Mouse (Mus musculus): Measurements from ENCODE around the gene Casp7.

The Casp7 gene

GRCm38 (mm10) chr19:56424606-56425395 lies 27.9 kb downstream of the Casp7 start:
- no peak for DNase-seq (ENCODE audit: low read depth)

- no peak for DNase-seq (ENCODE audit: low read depth)
Observed at GRCm38 (mm10) chr19:56425492-56425891, 28.6 kb downstream of the Casp7 start.

- DNase-seq (ENCODE audit: low read depth), result no peak
Observed at GRCm38 (mm10) chr19:56430369-56430768, 33.4 kb downstream of the Casp7 start.

GRCm38 (mm10) chr19:56432706-56433105 lies 35.8 kb downstream of the Casp7 start:
- DNase-seq (ENCODE audit: low read depth), result no peak

GRCm38 (mm10) chr19:56433581-56433980 lies 36.7 kb downstream of the Casp7 start:
- no peak for DNase-seq (ENCODE audit: low read depth)

GRCm38 (mm10) chr19:56436380-56436779 lies 39.5 kb downstream of the Casp7 start:
- DNase-seq (ENCODE audit: low read depth), result no peak

GRCm38 (mm10) chr19:56438357-56439071 lies 41.6 kb downstream of the Casp7 start:
- no peak for DNase-seq (ENCODE audit: low read depth)

- DNase-seq (ENCODE audit: low read depth), result peak; percentile 25
Observed at GRCm38 (mm10) chr19:56439072-56439434, 42.1 kb downstream of the Casp7 start.

- DNase-seq (ENCODE audit: low read depth), result no peak
Observed at GRCm38 (mm10) chr19:56443445-56443844, 46.5 kb downstream of the Casp7 start.

- DNase-seq (ENCODE audit: low read depth), result no peak
Observed at GRCm38 (mm10) chr19:56448784-56449183, 51.9 kb downstream of the Casp7 start.

GRCm38 (mm10) chr19:56449537-56449936 lies 52.6 kb downstream of the Casp7 start:
- DNase-seq (ENCODE audit: low read depth), result no peak

- DNase-seq (ENCODE audit: low read depth), result no peak
Observed at GRCm38 (mm10) chr19:56450892-56451291, 54.0 kb downstream of the Casp7 start.

GRCm38 (mm10) chr19:56451867-56452266 lies 54.9 kb downstream of the Casp7 start:
- DNase-seq (ENCODE audit: low read depth), result no peak

- DNase-seq (ENCODE audit: low read depth), result no peak
Observed at GRCm38 (mm10) chr19:56452421-56452820, 55.5 kb downstream of the Casp7 start.

GRCm38 (mm10) chr19:56454862-56455261 lies 57.9 kb downstream of the Casp7 start:
- no peak for DNase-seq (ENCODE audit: low read depth)

- DNase-seq (ENCODE audit: low read depth), result no peak
Observed at GRCm38 (mm10) chr19:56455369-56455768, 58.4 kb downstream of the Casp7 start.

GRCm38 (mm10) chr19:56457569-56457968 lies 60.6 kb downstream of the Casp7 start:
- DNase-seq (ENCODE audit: low read depth), result no peak

- no peak for DNase-seq (ENCODE audit: low read depth)
Observed at GRCm38 (mm10) chr19:56459154-56460050, 62.5 kb downstream of the Casp7 start.

- no peak for DNase-seq (ENCODE audit: low read depth)
Observed at GRCm38 (mm10) chr19:56460241-56460640, 63.3 kb downstream of the Casp7 start.

- no peak for DNase-seq (ENCODE audit: low read depth)
Observed at GRCm38 (mm10) chr19:56461522-56462101, 64.7 kb downstream of the Casp7 start, which contains the start of gene Plekhs1. Gene Plekhs1 (plus strand): TSS chr19:56461640.

- no peak for DNase-seq (ENCODE audit: low read depth)
Observed at GRCm38 (mm10) chr19:56462786-56463185, 65.9 kb downstream of the Casp7 start.

GRCm38 (mm10) chr19:56466486-56466885 lies 69.6 kb downstream of the Casp7 start:
- no peak for DNase-seq (ENCODE audit: low read depth)
